Mouse (Mus musculus) hindbrain, postnatal 0 days (tissue): ENCODE data around the gene Rad54l2. TPM values are rescaled to one million over a fixed set of nuclear protein-coding genes. Genes with fewer than 3 reads are reported as not detected.

Experiments
- ATAC-seq: fragments of 200-750 bp; cut with Nextera tagmentation; 2 replicates; pipeline ENCODE4 v1.8.0; 2017; ENCODE audit warnings: mild to moderate bottlenecking, moderate TSS enrichment, moderate library complexity
- DNase-seq: peaks from one replicate; pipeline ENCODE4 v3.0.0-alpha.2; 2015; ENCODE audit warnings: low spot score
- H3K27ac ChIP-seq: fragments of 300-500 bp; sonication (generic); 2 replicates; pipeline ENCODE4 v1.5.1; 2014; ENCODE audit warnings: mild to moderate bottlenecking
- H3K27me3 ChIP-seq: fragments of 300-500 bp; sonication (generic); 2 replicates; pipeline ENCODE4 v1.6.1; 2014; ENCODE audit warnings: low read length, mixed read lengths; ENCODE audit not compliant: insufficient read depth
- H3K36me3 ChIP-seq: fragments of 300-500 bp; sonication (generic); 2 replicates; pipeline ENCODE4 v1.6.1; 2014; ENCODE audit warnings: low read length, mixed read lengths; ENCODE audit not compliant: insufficient read depth
- H3K4me1 ChIP-seq: fragments of 300-500 bp; sonication (generic); 2 replicates; pipeline ENCODE4 v1.6.1; 2014; ENCODE audit warnings: antibody characterized with exemption, low read length, mixed read lengths; ENCODE audit not compliant: insufficient read depth
- H3K4me2 ChIP-seq: fragments of 300-500 bp; sonication (generic); 2 replicates; pipeline ENCODE4 v1.6.1; 2014; ENCODE audit warnings: low read depth, mild to moderate bottlenecking, low read length, moderate library complexity, mixed read lengths
- H3K4me3 ChIP-seq: fragments of 300-500 bp; sonication (generic); 2 replicates; pipeline ENCODE4 v1.5.1; 2014; ENCODE audit warnings: low read length
- H3K9ac ChIP-seq: fragments of 300-500 bp; sonication (generic); replicated peaks from 2 replicates; pipeline ENCODE4 v1.6.1; 2014; ENCODE audit warnings: mild to moderate bottlenecking, low read length, moderate library complexity, mixed read lengths
- H3K9me3 ChIP-seq: fragments of 300-500 bp; sonication (generic); 2 replicates; pipeline ENCODE4 v1.6.1; 2016; ENCODE audit warnings: low read length, mixed read lengths
- CTCF ChIP-seq: IDR thresholded peaks from 2 replicates; pipeline ENCODE4 v1.5.1; 2016; ENCODE audit warnings: antibody characterized with exemption, control low read depth, low read depth
- WGBS: fragments of 180-500 bp; shearing (Covaris S2); extraction: QIAGEN DNeasy Blood & Tissue Kit; methylation state at CpG from one replicate; pipeline ENCODE4 v1.1.7; 2014; 5-methylcytosine and 5-hydroxymethylcytosine counted together
- polyA plus RNA-seq: library from polyadenylated mRNA; unstranded; fragments of >200 nt; fragmentation: Nextera tagmentation; extraction: Ambion mirVana; gene quantifications from 2 replicates; pipeline ENCODE4 v1.2.1, GENCODE M21; 2015
- total RNA-seq: library from RNA; depleted of rRNA; stranded (reverse); fragments of >200 nt; gene quantifications from 2 replicates; pipeline ENCODE4 v1.2.3, GENCODE M21; 2014

The Rad54l2 gene
- total and polyA plus RNA-seq, 2 experiments from 2014 or later, result 4.6 to 32.1 TPM

- Histone ChIP-seq H3K4me2 (no peak overlapping the region), H3K9ac (no peak overlapping the region), H3K4me1 (no peaks in the 10 kb centered on the region), H3K4me3 (no peak overlapping the region), H3K36me3 (peaks cover 43% of the 10 kb centered on the region), H3K27ac (no peak overlapping the region), H3K27me3 (no peaks in the 10 kb centered on the region), H3K9me3 (no peaks in the 10 kb centered on the region)
- no peak for TF ChIP-seq CTCF
- DNase-seq (no peak), ATAC-seq (no peak)
- WGBS, result 78% methylated on average over 4 of the region's 4 CpGs
These were observed 110.8 kb downstream of the Rad54l2 start for GRCm38 (mm10) chr9:106678242-106678641.

GRCm38 (mm10) chr9:106677702-106678101 lies 111.3 kb downstream of the Rad54l2 start:
- ATAC-seq (no peak), DNase-seq (no peak)
- Histone ChIP-seq H3K36me3 (peaks cover 49% of the 10 kb centered on the region), H3K27me3 (no peaks in the 10 kb centered on the region), H3K9me3 (no peaks in the 10 kb centered on the region), H3K27ac (no peak overlapping the region), H3K9ac (no peak overlapping the region), H3K4me1 (no peaks in the 10 kb centered on the region), H3K4me2 (no peak overlapping the region), H3K4me3 (no peak overlapping the region)
- WGBS, result 85% methylated on average over 5 of the region's 5 CpGs
- TF ChIP-seq CTCF, result no peak

- Histone ChIP-seq H3K27me3 (no peaks in the 10 kb centered on the region), H3K9ac (no peak overlapping the region), H3K4me3 (no peak overlapping the region), H3K27ac (no peak overlapping the region), H3K9me3 (no peaks in the 10 kb centered on the region), H3K4me1 (no peaks in the 10 kb centered on the region), H3K36me3 (peaks cover 55% of the 10 kb centered on the region), H3K4me2 (no peak overlapping the region)
- no peak for ATAC-seq
- no peak for TF ChIP-seq CTCF
- no peak for DNase-seq
- 68% methylated on average over 4 of the region's 4 CpGs for WGBS
These were observed 112.4 kb downstream of the Rad54l2 start for GRCm38 (mm10) chr9:106676571-106676970.

DNA sequence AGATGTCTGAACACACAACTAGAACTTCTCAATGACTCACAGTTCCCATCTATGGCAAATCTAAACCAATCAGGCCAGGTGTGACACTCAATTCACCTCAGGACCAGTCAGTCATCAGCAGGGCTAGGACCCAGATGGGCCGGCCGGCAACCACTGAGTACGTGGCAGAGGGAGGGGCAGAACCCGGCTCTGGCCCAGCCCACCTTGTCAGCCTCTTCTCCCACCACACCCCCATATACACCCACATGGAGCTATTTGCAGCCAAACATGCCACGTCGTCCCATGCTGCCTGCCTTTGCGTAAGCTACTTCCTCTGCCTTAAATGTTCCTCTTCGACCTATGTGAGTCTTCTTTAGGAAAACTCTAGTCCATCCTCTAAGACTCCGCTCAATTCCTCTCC lies 113.0 kb downstream of the Rad54l2 start:
- no peaks in the 10 kb centered on the region for H3K9me3 ChIP-seq
- no peak overlapping the region for H3K4me2 ChIP-seq
- no peaks in the 10 kb centered on the region for H3K27me3 ChIP-seq
- ATAC-seq (0 out of 2 replicates have a peak, but pooled peaks have one; percentile 21), DNase-seq (no peak)
- H3K4me3 ChIP-seq, result no peak overlapping the region
- H3K36me3 ChIP-seq, result peaks cover 54% of the 10 kb centered on the region
- no peaks in the 10 kb centered on the region for H3K4me1 ChIP-seq
- TF ChIP-seq CTCF, result no peak
- no peak overlapping the region for H3K9ac ChIP-seq
- 76% methylated on average over 9 of the region's 9 CpGs for WGBS
- no peak overlapping the region for H3K27ac ChIP-seq

DNA sequence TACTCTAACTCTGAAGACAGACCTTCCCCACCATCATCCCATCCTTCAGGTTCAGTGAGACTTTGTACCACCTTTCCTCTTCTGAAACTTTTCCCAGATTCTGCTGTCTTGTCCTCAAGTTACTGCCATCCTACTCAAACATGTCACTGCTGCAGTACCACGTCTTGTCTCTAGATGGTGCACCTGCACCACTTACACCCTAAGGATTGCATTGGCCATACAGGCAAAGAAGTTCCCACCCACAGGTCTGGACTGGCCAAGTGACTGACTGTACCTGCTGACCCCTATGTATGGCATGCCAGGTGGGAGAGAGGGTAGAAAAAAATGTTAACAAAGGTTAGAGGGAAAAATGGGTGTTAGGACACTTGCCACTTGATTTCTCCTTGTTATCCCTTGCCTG lies 113.5 kb downstream of the Rad54l2 start:
- DNase-seq, result peak; percentile 87
- Histone ChIP-seq H3K9ac (no peak overlapping the region), H3K27me3 (no peaks in the 10 kb centered on the region), H3K9me3 (no peaks in the 10 kb centered on the region), H3K4me2 (no peak overlapping the region), H3K27ac (no peak overlapping the region), H3K4me3 (no peak overlapping the region), H3K36me3 (peaks cover 54% of the 10 kb centered on the region), H3K4me1 (no peaks in the 10 kb centered on the region)
- WGBS, result 0% methylated on average over 1 of the region's 1 CpGs
- peak; percentile 81 for ATAC-seq
- peak; percentile 99 for TF ChIP-seq CTCF

GRCm38 (mm10) chr9:106673860-106674259 lies 115.1 kb downstream of the Rad54l2 start:
- DNase-seq, result no peak
- H3K27ac ChIP-seq, result no peak overlapping the region
- no peaks in the 10 kb centered on the region for H3K27me3 ChIP-seq
- peaks cover 48% of the 10 kb centered on the region for H3K36me3 ChIP-seq
- H3K4me3 ChIP-seq, result no peak overlapping the region
- 87% methylated on average over 2 of the region's 2 CpGs for WGBS
- H3K4me2 ChIP-seq, result no peak overlapping the region
- no peaks in the 10 kb centered on the region for H3K9me3 ChIP-seq
- no peaks in the 10 kb centered on the region for H3K4me1 ChIP-seq
- no peak for ATAC-seq
- no peak for TF ChIP-seq CTCF
- H3K9ac ChIP-seq, result no peak overlapping the region

GRCm38 (mm10) chr9:106664856-106665255 lies 124.1 kb downstream of the Rad54l2 start:
- H3K4me3 ChIP-seq, result no peak overlapping the region
- DNase-seq (no peak), ATAC-seq (peak; percentile 22; the same call in 1 of the 2 replicates)
- no peak overlapping the region for H3K9ac ChIP-seq
- peaks cover 23% of the 10 kb centered on the region for H3K36me3 ChIP-seq
- peak overlapping the region; percentile 84 for H3K27ac ChIP-seq
- H3K9me3 ChIP-seq, result no peaks in the 10 kb centered on the region
- H3K27me3 ChIP-seq, result no peaks in the 10 kb centered on the region
- WGBS, result 44% methylated on average over 6 of the region's 6 CpGs
- TF ChIP-seq CTCF, result no peak
- H3K4me1 ChIP-seq, result peaks cover 14% of the 10 kb centered on the region
- H3K4me2 ChIP-seq, result 0 out of 2 replicates have a peak overlapping the region, but pooled peaks have one; percentile 0
